7 mouse cellular contexts compared by ENCODE assay signal in genomic region chr13:97778698-97779194, GRCm38 (mm10). TPM values are rescaled to one million over a fixed set of nuclear protein-coding genes. Genes with fewer than 3 reads are reported as not detected.
DNase-seq lines count a peak whose midpoint lies in the region; ATAC-seq lines count a peak whose summit lies in the region.

No protein-coding gene starts in this region.

- ATAC-seq in erythroid progenitor cell, adult 5-6 weeks (replicated peaks; ENCODE audit: low FRiP score, poor library complexity, severe bottlenecking), result peak; percentile 81
- ATAC-seq in megakaryocyte progenitor cell, adult 5-6 weeks (replicated peaks; ENCODE audit: poor library complexity), result peak; percentile 78

- DNase-seq in left cerebral cortex, adult 11 months (ENCODE audit: low spot score), result peak; percentile 25
- DNase-seq in left cerebral cortex, postnatal 10 days (ENCODE audit: extremely low spot score in 1 of 2, low spot score in 2 of 2), result no peak
- peak; percentile 16 for DNase-seq in c-Kit-positive CD71-negative TER-119-negative erythroid progenitor cells, embryonic 14.5 days (ENCODE audit: low read depth)
- DNase-seq in thymus, postnatal 10 days (ENCODE audit: low spot score in 2 of 2), result no peak
- no peak for DNase-seq in gastrocnemius, adult 18-20 months (ENCODE audit: low spot score)

- intact Hi-C loops in left cerebral cortex, postnatal 10 days (cut with DNase I), result no loop called here

RNA-seq across cellular contexts. Expression of gene Gm10260, which starts 18.3 kb away (rescaled TPM):
- 100 to 1,000 TPM; 113 to 120 TPM for total RNA-seq in left cerebral cortex, postnatal 10 days (2021)
- 6.8 TPM in 1 of 2 replicates, not detected in the other for total RNA-seq in erythroid progenitor cell, adult 5-6 weeks (2015; ENCODE audit: low replicate concordance)
- total RNA-seq in erythroid progenitor cell, adult 5-6 weeks (2017; ENCODE audit: low replicate concordance), result 0.45 and 3.2 TPM in 2 replicates
- total RNA-seq in megakaryocyte progenitor cell, adult 5-6 weeks (2015), result 28.1 and 29.0 TPM in 2 replicates
- total RNA-seq in megakaryocyte progenitor cell, adult 5-6 weeks (2017), result 32.0 and 32.5 TPM in 2 replicates
- total RNA-seq in gastrocnemius, adult 18-20 months (2021), result 100 to 1,000 TPM; 110 to 122 TPM

Comparison
In these comparisons a context has a peak if more than half of its experiments do, and no peak if none do; other contexts are left out.
1. DNase-seq: peak in left cerebral cortex, adult 11 months (single experiment) and c-Kit-positive CD71-negative TER-119-negative erythroid progenitor cells, embryonic 14.5 days (single experiment); none in left cerebral cortex, postnatal 10 days (0 of 2), thymus, postnatal 10 days (0 of 2) and gastrocnemius, adult 18-20 months (single experiment).